Mouse (Mus musculus) midbrain, postnatal 0 days (tissue): ENCODE data around the gene Ube2cbp. TPM values are rescaled to one million over a fixed set of nuclear protein-coding genes. Genes with fewer than 3 reads are reported as not detected.

Experiments used
- ATAC-seq: fragments of 200-750 bp; cut with Nextera tagmentation; 2 replicates; pipeline ENCODE4 v1.8.0; 2017; ENCODE audit warnings: moderate number of reproducible peaks, mild to moderate bottlenecking, moderate TSS enrichment, moderate library complexity; ENCODE audit not compliant: low FRiP score
- DNase-seq: peaks from one replicate; pipeline ENCODE4 v3.0.0-alpha.2; 2015; ENCODE audit warnings: low spot score
- H3K27ac ChIP-seq: fragments of 300-500 bp; sonication (generic); 2 replicates; pipeline ENCODE4 v1.5.1; 2014; ENCODE audit warnings: low read depth, mild to moderate bottlenecking, low read length, mixed read lengths
- H3K27me3 ChIP-seq: fragments of 300-500 bp; sonication (generic); 2 replicates; pipeline ENCODE4 v1.6.1; 2014; ENCODE audit warnings: low read length, control low read depth, mixed read lengths; ENCODE audit not compliant: insufficient read depth
- H3K36me3 ChIP-seq: fragments of 300-500 bp; sonication (generic); 2 replicates; pipeline ENCODE4 v1.6.1; 2014; ENCODE audit warnings: low read length, control low read depth, mixed read lengths; ENCODE audit not compliant: insufficient read depth
- H3K4me1 ChIP-seq: fragments of 300-500 bp; sonication (generic); 2 replicates; pipeline ENCODE4 v1.6.1; 2014; ENCODE audit warnings: mild to moderate bottlenecking, control low read depth, antibody characterized with exemption, low read length, mixed read lengths; ENCODE audit not compliant: insufficient read depth
- H3K4me2 ChIP-seq: fragments of 300-500 bp; sonication (generic); 2 replicates; pipeline ENCODE4 v1.6.1; 2014; ENCODE audit warnings: low read depth, mild to moderate bottlenecking, low read length, mixed read lengths; ENCODE audit not compliant: poor library complexity, severe bottlenecking
- H3K4me3 ChIP-seq: fragments of 300-500 bp; sonication (generic); 2 replicates; pipeline ENCODE4 v1.5.1; 2014; ENCODE audit warnings: low read depth, mild to moderate bottlenecking, low read length, moderate library complexity
- H3K9ac ChIP-seq: fragments of 300-500 bp; sonication (generic); replicated peaks from 2 replicates; pipeline ENCODE4 v1.6.1; 2014; ENCODE audit warnings: mild to moderate bottlenecking, low read length, moderate library complexity, mixed read lengths; ENCODE audit not compliant: poor library complexity, severe bottlenecking
- H3K9me3 ChIP-seq: fragments of 300-500 bp; sonication (generic); 2 replicates; pipeline ENCODE4 v1.6.1; 2016; ENCODE audit warnings: low read length, control low read depth
- CTCF ChIP-seq: IDR thresholded peaks from 2 replicates; pipeline ENCODE4 v1.5.1; 2016; ENCODE audit warnings: antibody characterized with exemption, mild to moderate bottlenecking
- WGBS: fragments of 180-500 bp; shearing (Covaris S2); extraction: QIAGEN DNeasy Blood & Tissue Kit; methylation state at CpG from one replicate; pipeline ENCODE4 v1.1.7; 2014; 5-methylcytosine and 5-hydroxymethylcytosine counted together
- polyA plus RNA-seq: library from polyadenylated mRNA; unstranded; fragments of >200 nt; fragmentation: Nextera tagmentation; extraction: Ambion mirVana; gene quantifications from 2 replicates; pipeline ENCODE4 v1.2.1, GENCODE M21; 2015
- total RNA-seq: library from RNA; depleted of rRNA; stranded (reverse); fragments of >200 nt; gene quantifications from 2 replicates; pipeline ENCODE4 v1.2.3, GENCODE M21; 2014; rRNA removed

Gene Ube2cbp
- total RNA-seq (8.4 and 10.3 TPM in 2 replicates), polyA plus RNA-seq (7.2 and 7.7 TPM in 2 replicates)

DNA sequence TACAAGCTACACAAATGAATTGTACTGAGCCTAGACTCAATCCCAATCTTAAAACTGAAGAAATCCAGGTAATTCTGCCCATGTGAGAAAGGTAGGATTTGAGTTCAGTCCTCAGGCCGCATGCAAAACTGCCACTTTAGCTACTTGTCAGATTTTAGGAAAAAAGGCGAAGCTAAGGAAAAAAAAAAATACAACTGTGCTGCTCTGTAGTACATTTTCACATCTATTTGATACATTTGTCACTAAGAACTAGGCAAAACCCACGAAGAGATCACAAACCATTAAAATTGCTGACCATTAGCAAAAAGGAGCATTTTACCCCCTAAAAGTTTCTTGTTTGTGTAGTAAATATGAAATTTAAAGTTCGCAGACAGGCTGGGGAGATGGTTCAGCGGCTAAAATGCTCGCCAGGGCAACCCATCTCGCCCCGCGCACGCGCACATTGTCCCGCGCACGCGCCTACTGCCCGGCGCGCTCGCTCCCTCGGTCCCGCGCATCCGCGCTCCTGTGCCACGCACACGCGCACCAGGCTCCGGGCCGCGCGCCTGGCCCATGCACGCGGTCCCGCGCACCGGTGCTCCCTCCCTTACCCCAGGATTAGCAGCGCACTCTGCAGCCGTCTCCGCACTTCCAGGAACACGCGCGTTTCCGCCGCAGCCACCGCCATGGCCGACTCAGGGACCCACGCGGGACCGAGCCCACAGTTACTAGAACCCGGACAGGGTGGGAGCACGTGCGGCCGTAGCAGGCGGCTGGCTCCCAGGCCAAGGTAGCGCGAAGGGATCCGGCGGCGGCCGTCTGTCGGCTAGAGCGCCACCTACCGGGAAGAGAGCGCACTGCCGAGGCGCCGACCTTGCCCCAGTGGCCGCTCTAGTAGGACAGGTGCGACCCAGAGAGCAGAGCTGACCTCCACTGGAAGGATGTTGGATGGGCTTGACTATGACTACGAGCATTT is at the start of gene Ube2cbp:
Gene Ube2cbp, minus strand, starts transcription at position 800 of the 955 bp plus-strand sequence.
- H3K9ac ChIP-seq = peak within 1 kb of the TSS; percentile 81
- no peaks in the 10 kb centered on the region for H3K36me3 ChIP-seq
- H3K4me2 ChIP-seq = peak within 1 kb of the TSS; percentile 50
- TF ChIP-seq CTCF = peak; percentile 95
- DNase-seq (peak; percentile 94), ATAC-seq (peak; percentile 86)
- H3K9me3 ChIP-seq = no peaks in the 10 kb centered on the region
- no peaks in the 10 kb centered on the region for H3K27me3 ChIP-seq
- H3K4me1 ChIP-seq = peaks cover 9% of the 10 kb centered on the region
- 2% methylated on average over 70 of the region's 70 CpGs for WGBS
- H3K4me3 ChIP-seq = peak within 1 kb of the TSS; percentile 68
- peak within 1 kb of the TSS; percentile 88 for H3K27ac ChIP-seq

DNA sequence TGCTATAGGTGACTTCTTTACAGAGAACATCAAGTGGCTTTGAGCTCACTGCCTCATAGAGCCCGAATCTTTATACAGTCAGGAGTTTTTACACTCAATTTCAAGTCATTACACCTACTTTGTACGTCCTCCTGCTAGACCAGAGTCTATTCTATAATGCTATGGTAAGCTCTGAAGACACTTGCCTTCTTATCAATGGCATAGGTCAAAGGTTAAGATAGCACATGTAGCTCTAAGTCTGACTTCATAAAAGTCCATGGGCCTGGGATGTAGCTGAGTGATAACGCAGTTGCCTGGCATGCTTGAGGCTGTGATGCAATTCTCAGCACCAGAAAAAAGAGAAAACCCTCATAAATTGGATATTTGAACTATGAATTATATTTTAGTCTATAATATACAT is 49.6 kb upstream of the Ube2cbp start:
- peaks cover 44% of the 10 kb centered on the region for H3K36me3 ChIP-seq
- WGBS = 86% methylated on average over 3 of the region's 3 CpGs

DNA sequence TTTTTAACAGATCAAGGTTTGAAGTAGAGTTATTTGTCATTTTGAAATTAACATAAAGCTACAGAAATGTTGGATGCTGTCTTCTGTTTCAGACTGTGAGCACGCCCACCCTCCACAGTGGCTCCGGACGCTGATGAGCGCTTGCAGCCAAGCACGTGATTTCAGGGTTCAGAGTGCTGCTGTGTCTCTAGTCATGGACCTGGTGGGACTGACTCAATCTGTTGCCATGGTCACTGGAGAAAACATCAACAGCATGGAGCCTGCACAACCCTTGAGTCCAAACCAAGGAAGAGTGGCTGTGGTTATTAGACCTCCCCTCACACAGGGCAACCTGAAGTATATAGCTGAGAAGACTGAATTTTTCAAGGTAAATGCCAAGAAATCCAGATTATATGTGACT is 49.0 kb upstream of the Ube2cbp start:
- no peak for TF ChIP-seq CTCF
- Histone ChIP-seq H3K27me3 (no peaks in the 10 kb centered on the region), H3K4me1 (no peaks in the 10 kb centered on the region), H3K36me3 (peaks cover 44% of the 10 kb centered on the region), H3K9me3 (no peaks in the 10 kb centered on the region), H3K4me2 (no peak overlapping the region), H3K4me3 (no peak overlapping the region), H3K27ac (no peak overlapping the region), H3K9ac (no peak overlapping the region)
- ATAC-seq (no peak), DNase-seq (no peak)
- 64% methylated on average over 5 of the region's 5 CpGs for WGBS

More for the DNA sequence above, 49.6 kb upstream of the Ube2cbp start:
- no peak overlapping the region for H3K27ac ChIP-seq
- no peaks in the 10 kb centered on the region for H3K27me3 ChIP-seq
- H3K4me2 ChIP-seq = no peak overlapping the region
- no peak overlapping the region for H3K4me3 ChIP-seq
- H3K4me1 ChIP-seq = no peaks in the 10 kb centered on the region
- H3K9ac ChIP-seq = no peak overlapping the region
- no peaks in the 10 kb centered on the region for H3K9me3 ChIP-seq
- no peak for TF ChIP-seq CTCF
- DNase-seq = no peak
- ATAC-seq = no peak

DNA sequence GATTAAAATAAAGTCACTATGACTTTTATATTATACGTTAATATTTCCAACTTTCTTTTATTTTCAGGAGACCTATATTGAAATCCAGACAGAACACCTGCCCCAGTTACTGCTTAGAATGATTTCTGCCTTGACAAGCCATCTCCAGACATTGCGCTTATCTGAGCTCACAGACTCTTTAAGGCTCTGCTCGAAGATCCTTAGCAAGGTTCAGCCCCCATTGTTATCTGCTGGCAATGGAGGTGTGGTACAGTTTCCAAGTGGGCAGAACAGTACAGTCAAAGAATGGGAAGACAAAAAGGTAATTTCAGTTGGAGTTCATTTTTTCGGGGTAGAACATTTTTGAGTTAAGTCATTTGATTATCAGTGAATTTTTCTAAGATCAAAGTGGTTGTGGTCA is 42.7 kb upstream of the Ube2cbp start:
- Histone ChIP-seq H3K4me3 (no peak overlapping the region), H3K4me1 (no peaks in the 10 kb centered on the region), H3K27me3 (no peaks in the 10 kb centered on the region), H3K9me3 (no peaks in the 10 kb centered on the region), H3K36me3 (peaks cover 22% of the 10 kb centered on the region), H3K4me2 (no peak overlapping the region), H3K9ac (no peak overlapping the region), H3K27ac (no peak overlapping the region)
- no peak for ATAC-seq
- 86% methylated on average over 4 of the region's 4 CpGs for WGBS
- TF ChIP-seq CTCF = no peak
- no peak for DNase-seq

DNA sequence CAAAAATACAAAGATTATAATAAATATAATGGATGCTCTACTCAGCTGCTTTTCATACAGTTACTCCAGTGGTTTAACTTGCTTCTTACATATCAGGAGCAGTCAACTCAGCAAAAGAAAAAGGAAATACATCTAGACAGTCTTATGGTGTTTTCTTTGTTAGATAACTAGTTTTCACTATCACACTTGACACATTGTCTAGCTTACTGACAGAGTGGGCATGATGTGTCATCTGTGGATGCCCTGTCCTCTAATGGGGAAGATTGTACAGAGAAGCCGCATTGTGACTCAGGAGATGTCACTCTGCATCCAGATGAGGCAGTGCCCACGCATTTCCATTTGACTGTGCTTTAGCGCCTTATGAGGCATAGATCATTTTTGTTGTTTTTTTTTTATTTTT is 34.3 kb upstream of the Ube2cbp start:
- no peak for DNase-seq
- Histone ChIP-seq H3K36me3 (peaks cover 26% of the 10 kb centered on the region; the same call in 1 of the 2 replicates), H3K27ac (no peak overlapping the region), H3K4me1 (no peaks in the 10 kb centered on the region), H3K9ac (no peak overlapping the region), H3K4me3 (no peak overlapping the region), H3K4me2 (no peak overlapping the region), H3K27me3 (no peaks in the 10 kb centered on the region), H3K9me3 (no peaks in the 10 kb centered on the region)
- TF ChIP-seq CTCF = no peak
- ATAC-seq = no peak
- WGBS = 92% methylated on average over 3 of the region's 3 CpGs

DNA sequence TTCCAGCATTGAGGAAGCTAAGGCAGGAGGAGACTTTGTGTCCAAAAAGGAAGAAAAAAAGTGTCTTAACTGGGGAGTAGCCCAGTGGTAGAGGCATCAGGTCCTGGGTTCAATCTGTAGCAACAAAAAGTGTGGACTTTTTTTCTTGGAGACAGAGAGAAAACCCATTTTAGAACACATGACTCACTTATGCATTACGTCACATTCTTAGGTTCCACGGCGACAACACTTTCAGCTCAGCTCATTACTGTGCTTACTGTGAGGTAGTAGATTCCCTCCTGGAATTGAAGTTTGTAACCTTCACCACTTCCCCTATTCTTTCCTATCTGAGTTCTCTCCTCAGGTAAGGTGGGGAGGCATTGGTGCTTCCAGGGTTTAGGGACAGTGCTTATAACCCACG is 31.5 kb upstream of the Ube2cbp start:
- H3K27ac ChIP-seq = no peak overlapping the region
- no peaks in the 10 kb centered on the region for H3K9me3 ChIP-seq
- ATAC-seq (no peak), DNase-seq (no peak)
- no peaks in the 10 kb centered on the region for H3K27me3 ChIP-seq
- no peaks in the 10 kb centered on the region for H3K4me1 ChIP-seq
- H3K9ac ChIP-seq = no peak overlapping the region
- WGBS = 93% methylated on average over 4 of the region's 4 CpGs
- no peak overlapping the region for H3K4me2 ChIP-seq
- no peak overlapping the region for H3K4me3 ChIP-seq
- no peak for TF ChIP-seq CTCF
- peaks cover 21% of the 10 kb centered on the region; the same call in 1 of the 2 replicates for H3K36me3 ChIP-seq
